Mouse (Mus musculus) myocyte (in vitro differentiated cells): Measurements from ENCODE around the gene Nup85.

Experiments
- CEBPB ChIP-seq: IDR thresholded peaks from 2 replicates; pipeline ENCODE4 v1.6.1; 2011; ENCODE audit warnings: mild to moderate bottlenecking, moderate library complexity; ENCODE audit not compliant: poor library complexity, insufficient read depth, severe bottlenecking
- MAX ChIP-seq: IDR thresholded peaks from one replicate; pipeline ENCODE4 v1.6.1; 2011; ENCODE audit warnings: low read depth, mild to moderate bottlenecking, control low read depth
- MYOG ChIP-seq, 3 experiments: IDR thresholded peaks; one replicate each; pipeline ENCODE4 v1.6.1; 2011; ENCODE audit warnings: control low read depth in 2 of 3, low read depth in 2 of 3, mild to moderate bottlenecking in 2 of 3; ENCODE audit not compliant: insufficient read length in 2 of 3, control insufficient read depth in 1 of 3, insufficient read depth in 1 of 3
- POLR2A ChIP-seq: IDR thresholded peaks from one replicate; pipeline ENCODE4 v1.6.1; 2011; ENCODE audit warnings: low read depth, mild to moderate bottlenecking, control low read depth, moderate library complexity; ENCODE audit not compliant: insufficient read length
- POLR2AphosphoS2 ChIP-seq: IDR thresholded peaks from one replicate; pipeline ENCODE4 v1.6.1; 2011; ENCODE audit warnings: low read depth, control low read depth; ENCODE audit not compliant: insufficient read length
- REST ChIP-seq: IDR thresholded peaks from one replicate; pipeline ENCODE4 v1.6.1; 2011; ENCODE audit warnings: mild to moderate bottlenecking, control low read depth, moderate library complexity; ENCODE audit not compliant: insufficient read depth, insufficient read length
- SRF ChIP-seq: IDR thresholded peaks from one replicate; pipeline ENCODE4 v1.6.1; 2011; ENCODE audit warnings: low read depth; ENCODE audit not compliant: control insufficient read depth, insufficient read length
- TCF12 ChIP-seq: IDR thresholded peaks from one replicate; pipeline ENCODE4 v1.6.1; 2011; ENCODE audit warnings: mild to moderate bottlenecking, control low read depth; ENCODE audit not compliant: poor library complexity, insufficient read depth, severe bottlenecking
- TCF3 ChIP-seq: IDR thresholded peaks from one replicate; pipeline ENCODE4 v1.6.1; 2011; ENCODE audit warnings: low read depth, control low read depth; ENCODE audit not compliant: insufficient read length
- USF1 ChIP-seq: IDR thresholded peaks from one replicate; pipeline ENCODE4 v1.6.1; 2011; ENCODE audit warnings: low read depth, mild to moderate bottlenecking, control low read depth, moderate library complexity

- TF ChIP-seq POLR2AphosphoS2 (no peak), REST (no peak), USF1 (no peak), POLR2A (no peak), SRF (no peak), MAX (no peak), MYOG (IDR thresholded peaks at IDR 0.05; ENCODE audit: control insufficient read depth in 1 of 3, insufficient read depth in 1 of 3, insufficient read length in 2 of 3, low read depth in 2 of 3) (no peak), TCF12 (no peak), CEBPB (no peak), TCF3 (no peak)
These were observed 11.5 kb upstream of the Nup85 start for GRCm38 (mm10) chr11:115552783-115553182.
